Mouse (Mus musculus): ENCODE measurements around the gene Plcd1.

DNA sequence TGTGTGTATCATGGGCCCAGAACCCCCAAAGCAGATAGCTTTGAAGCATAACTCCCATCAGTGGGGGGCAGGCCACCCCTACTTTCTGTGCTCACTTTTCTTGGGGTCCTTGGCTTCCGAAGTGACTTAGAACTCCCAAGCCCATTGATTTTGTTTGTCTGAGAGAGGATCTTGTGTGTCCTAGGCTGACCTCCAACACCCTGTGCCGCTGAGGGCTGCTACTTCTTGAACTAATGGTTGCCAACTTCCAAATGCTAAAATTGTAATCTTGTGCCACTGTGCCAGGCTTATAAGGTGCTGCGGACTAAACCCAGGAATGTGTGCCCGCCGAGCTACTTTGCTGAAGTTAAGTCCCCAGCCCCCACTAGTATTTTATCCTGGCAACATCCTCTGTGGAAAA is 2.8 kb downstream of the Plcd1 start:
- TF ChIP-seq POLR2A (IDR thresholded peaks at IDR 0.05; ENCODE audit: borderline replicate concordance, extremely low read depth, low read depth, low read length) (no peak), CTCF (IDR thresholded peaks at IDR 0.05; ENCODE audit: insufficient read depth, low read length) (no peak)
